Mouse (Mus musculus) gonadal fat pad, adult 2 months (tissue): ENCODE measurements around the gene Cdip1. TPM values are rescaled to one million over a fixed set of nuclear protein-coding genes. Genes with fewer than 3 reads are reported as not detected.
"Not testable (repeated sequence)": the region's sequence is repeated elsewhere in the genome, so short reads cannot be mapped to it uniquely, and the experiment has no call there.

Experiments used
- DNase-seq: peaks from one replicate; pipeline ENCODE4 v3.0.0-alpha.2; 2012; ENCODE audit warnings: low read depth
- polyA plus RNA-seq: library from polyadenylated mRNA; depleted of rRNA; stranded (reverse); fragments of >200 nt; gene quantifications from 2 replicates; pipeline ENCODE4 v1.2.3, GENCODE M21; 2012; rRNA removed

The Cdip1 gene
- 73.7 and 84.7 TPM in 2 replicates for polyA plus RNA-seq

GRCm38 (mm10) chr16:4789810-4790559 is at the start of gene Cdip1:
Gene Cdip1, minus strand, starts transcription at chr16:4790292.
- DNase-seq: no peak

GRCm38 (mm10) chr16:4839552-4839951 is 49.5 kb upstream of the Cdip1 start:
- no peak for DNase-seq

GRCm38 (mm10) chr16:4837631-4838030 is 47.5 kb upstream of the Cdip1 start:
- DNase-seq: no peak

- no peak for DNase-seq
These were observed 45.1 kb upstream of the Cdip1 start, which contains the start of gene 4930562C15Rik for GRCm38 (mm10) chr16:4835191-4835590. Gene 4930562C15Rik, plus strand, starts transcription at chr16:4835416.

- DNase-seq: no peak
These were observed 43.8 kb upstream of the Cdip1 start for GRCm38 (mm10) chr16:4833858-4834257.

GRCm38 (mm10) chr16:4831650-4832419 is 41.7 kb upstream of the Cdip1 start:
- DNase-seq: no peak

- DNase-seq: no peak
These were observed 39.3 kb upstream of the Cdip1 start for GRCm38 (mm10) chr16:4829271-4829900.

GRCm38 (mm10) chr16:4827639-4828038 is 37.5 kb upstream of the Cdip1 start:
- DNase-seq: no peak

- DNase-seq: not testable (repeated sequence)
These were observed 34.4 kb upstream of the Cdip1 start for GRCm38 (mm10) chr16:4824466-4824865.

GRCm38 (mm10) chr16:4818349-4818748 is 28.3 kb upstream of the Cdip1 start:
- no peak for DNase-seq

- DNase-seq: no peak
These were observed 6.5 kb upstream of the Cdip1 start for GRCm38 (mm10) chr16:4796631-4797030.

- no peak for DNase-seq
These were observed 1.2 kb upstream of the Cdip1 start for GRCm38 (mm10) chr16:4791332-4791731.

- DNase-seq: no peak
These were observed 752 bp downstream of the Cdip1 start for GRCm38 (mm10) chr16:4789311-4789768.

- no peak for DNase-seq
These were observed 1.9 kb downstream of the Cdip1 start for GRCm38 (mm10) chr16:4788176-4788575.

- no peak for DNase-seq
These were observed 4.4 kb downstream of the Cdip1 start for GRCm38 (mm10) chr16:4785706-4786105.

- no peak for DNase-seq
These were observed 7.6 kb downstream of the Cdip1 start for GRCm38 (mm10) chr16:4782515-4782914.

GRCm38 (mm10) chr16:4781524-4782196 is 8.4 kb downstream of the Cdip1 start:
- no peak for DNase-seq

- DNase-seq: peak; percentile 51
These were observed 11.2 kb downstream of the Cdip1 start for GRCm38 (mm10) chr16:4778940-4779339.

GRCm38 (mm10) chr16:4777905-4778609 is 12.0 kb downstream of the Cdip1 start:
- DNase-seq: no peak

- no peak for DNase-seq
These were observed 12.8 kb downstream of the Cdip1 start for GRCm38 (mm10) chr16:4777171-4777904.
